In the genomic region with DNA sequence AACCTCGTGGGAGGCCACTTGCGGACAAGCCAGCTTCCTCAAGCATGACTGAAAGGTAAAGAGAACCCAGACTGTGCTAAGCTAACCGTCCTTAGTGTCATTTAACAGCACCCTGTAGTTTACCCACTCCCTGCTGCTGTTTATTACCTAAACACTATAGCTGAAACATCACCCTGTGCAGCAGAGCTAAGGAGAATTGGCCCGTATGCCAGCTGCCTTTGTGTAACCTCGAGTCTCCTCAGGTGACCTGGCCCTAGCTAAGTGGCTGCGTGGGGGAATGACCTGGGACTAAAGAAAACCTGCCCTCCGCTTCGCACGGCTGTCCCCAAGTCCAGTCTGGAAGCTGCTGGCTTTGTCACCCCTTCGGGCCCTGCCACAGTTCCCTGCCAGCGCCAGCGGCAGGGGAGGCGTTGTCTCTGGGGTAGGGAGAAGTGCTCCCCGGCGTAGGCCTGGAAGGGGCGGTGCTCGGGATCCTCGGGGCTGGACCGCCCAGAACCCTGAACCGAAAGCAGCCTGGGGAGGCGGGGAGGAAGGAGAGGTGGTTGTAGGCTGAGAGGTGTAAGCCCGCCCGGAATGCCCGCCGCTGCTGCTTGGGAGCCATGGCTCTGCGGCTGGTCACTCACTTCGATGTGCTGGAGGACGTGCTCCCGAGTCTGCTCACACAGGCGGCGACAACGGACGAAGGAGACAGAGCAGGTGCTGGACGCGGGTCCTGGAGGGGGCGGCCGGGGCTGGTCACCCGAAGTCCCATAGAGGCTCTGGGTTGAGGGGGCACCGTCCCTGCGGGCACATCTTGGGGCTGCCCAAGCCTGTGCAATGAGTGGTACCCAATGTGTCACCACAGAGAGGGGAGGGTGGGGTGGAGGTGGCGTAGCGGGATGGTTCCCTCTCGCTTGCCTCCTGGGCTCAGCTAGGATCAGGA, we compare ENCODE assay signal across 8 mouse cellular contexts. TPM values are rescaled to one million over a fixed set of nuclear protein-coding genes. Genes with fewer than 3 reads are reported as not detected.
DNase-seq lines count a peak whose midpoint lies in the region; ATAC-seq lines count a peak whose summit lies in the region.

A gene (plus strand): TSS at position 492 of the 922 bp plus-strand sequence.

- H3K36me3 ChIP-seq in embryonic facial prominence, embryonic 13.5 days = no peaks in the 10 kb centered on the region
- H3K36me3 ChIP-seq in liver, embryonic 11.5 days (ENCODE audit: control insufficient read depth, insufficient read depth, low read length) = no peaks in the 10 kb centered on the region

- peak; percentile 87 for DNase-seq in 3134 (ENCODE audit: extremely low read depth, insufficient read length, low spot score)
- peak; percentile 88 for DNase-seq in adrenal gland, postnatal 14 days
- peak; percentile 76 for DNase-seq in heart, adult 8-10 months (ENCODE audit: low spot score)
- DNase-seq in kidney, adult 8-10 months = peak; percentile 85 to 86
- DNase-seq in liver, embryonic 11.5 days (ENCODE audit: low spot score) = peak; percentile 61
- peak; percentile 45 for DNase-seq in spleen, postnatal 14 days (ENCODE audit: low spot score in 2 of 2)

- H3K4me2 ChIP-seq in embryonic facial prominence, embryonic 13.5 days = peak within 1 kb of the TSS; percentile 93
- peak within 1 kb of the TSS; percentile 92 for H3K4me2 ChIP-seq in liver, embryonic 11.5 days

- H3K4me3 ChIP-seq in embryonic facial prominence, embryonic 13.5 days = peak within 1 kb of the TSS; percentile 58
- H3K4me3 ChIP-seq in liver, embryonic 11.5 days (ENCODE audit: low read depth, low read length) = peak within 1 kb of the TSS; percentile 55

- H3K27ac ChIP-seq in embryonic facial prominence, embryonic 13.5 days = no peak within 1 kb of the TSS
- H3K27ac ChIP-seq in liver, embryonic 11.5 days (ENCODE audit: low read depth, low read length) = no peak within 1 kb of the TSS

- H3K9me3 ChIP-seq in embryonic facial prominence, embryonic 13.5 days = no peaks in the 10 kb centered on the region
- no peaks in the 10 kb centered on the region for H3K9me3 ChIP-seq in liver, embryonic 11.5 days (ENCODE audit: control insufficient read depth, low read length)

- H3K4me1 ChIP-seq in embryonic facial prominence, embryonic 13.5 days = peaks cover 10% of the 10 kb centered on the region; the same call in 1 of the 2 replicates
- no peaks in the 10 kb centered on the region; the same call in 1 of the 2 replicates for H3K4me1 ChIP-seq in liver, embryonic 11.5 days (replicated peaks; ENCODE audit: control insufficient read depth, insufficient read depth, low read length)

- WGBS in embryonic facial prominence, embryonic 13.5 days = 5% methylated on average over 43 of the region's 43 CpGs
- WGBS in liver, embryonic 11.5 days = 8% methylated on average over 43 of the region's 43 CpGs

- H3K27me3 ChIP-seq in embryonic facial prominence, embryonic 13.5 days = 0 out of 2 replicates have a peak, but pooled peaks cover 4% of the 10 kb centered on the region
- H3K27me3 ChIP-seq in liver, embryonic 11.5 days (replicated peaks; ENCODE audit: control insufficient read depth, insufficient read depth, low read length) = no peaks in the 10 kb centered on the region

- ATAC-seq in embryonic facial prominence, embryonic 13.5 days (ENCODE audit: insufficient number of reproducible peaks, insufficient read depth, low FRiP score, low TSS enrichment, low read depth) = peak; percentile 86
- ATAC-seq in liver, embryonic 11.5 days (replicated peaks; ENCODE audit: low FRiP score) = peak; percentile 91
- ATAC-seq in monocyte, adult 5-6 weeks (replicated peaks; ENCODE audit: insufficient number of reproducible peaks, low FRiP score, low TSS enrichment, poor library complexity, severe bottlenecking) = peak; percentile 71

- peak within 1 kb of the TSS; percentile 72 for H3K9ac ChIP-seq in embryonic facial prominence, embryonic 13.5 days
- H3K9ac ChIP-seq in liver, embryonic 11.5 days (ENCODE audit: low read depth, low read length) = peak within 1 kb of the TSS; percentile 62

RNA-seq across cellular contexts. Expression of the gene that starts here (rescaled TPM):
- total RNA-seq in adrenal gland, postnatal 14 days (2021) = 5.8 and 6.0 TPM in 2 replicates
- polyA plus RNA-seq in embryonic facial prominence, embryonic 13.5 days (2015; fragmentation: Nextera tagmentation; extraction: Ambion mirVana) = 2.9 and 3.8 TPM in 2 replicates
- total RNA-seq in heart, adult 8-10 months (2022) = 1 to 10 TPM; 3.9 to 6.5 (median 4.2) TPM
- 3.9 and 4.1 TPM in 2 replicates for polyA plus RNA-seq in liver, embryonic 11.5 days (2014; fragmentation: Nextera tagmentation; extraction: Ambion mirVana)
- 194 to 271 TPM (median 196 TPM) in 3 replicates for total RNA-seq in monocyte, adult 5-6 weeks (2017)

Comparison
In these comparisons a context has a peak if more than half of its experiments do, and no peak if none do; other contexts are left out.
1. RNA of the gene that starts here (total RNA-seq): 194 to 271 TPM in monocyte, adult 5-6 weeks; 5.8 to 6.0 TPM in adrenal gland, postnatal 14 days and 3.9 to 6.5 TPM in heart, adult 8-10 months; every median in the first group is over 10 times any median in the second.
2. Peak in every context shown above with its lines, with median percentiles within 50 percentile points of each other: DNase-seq and ATAC-seq.